Mouse (Mus musculus) macrophage (primary cell): ENCODE measurements around the gene Fuk. TPM values are rescaled to one million over a fixed set of nuclear protein-coding genes. Genes with fewer than 3 reads are reported as not detected.

Experiments used
- H3K27ac ChIP-seq: fragments of 350-480 bp; formaldehyde crosslinking; 2 replicates; pipeline ENCODE4 v1.9.0; 2021
- H3K36me3 ChIP-seq: fragments of 350-480 bp; formaldehyde crosslinking; 2 replicates; pipeline ENCODE4 v1.9.0; 2021; ENCODE audit errors: inconsistent target
- H3K4me3 ChIP-seq: fragments of 350-480 bp; formaldehyde crosslinking; 2 replicates; pipeline ENCODE4 v1.9.0; 2021; ENCODE audit errors: inconsistent target
- H3K79me2 ChIP-seq: fragments of 350-480 bp; formaldehyde crosslinking; 2 replicates; pipeline ENCODE4 v1.9.0; 2021; ENCODE audit errors: inconsistent target
- WGBS: methylation state at CpG from one replicate; pipeline ENCODE4 v1.1.7; 2026; ENCODE audit warnings: inconsistent platforms; ENCODE audit not compliant: missing documents; 5-methylcytosine and 5-hydroxymethylcytosine counted together
- polyA plus RNA-seq: library from polyadenylated mRNA; stranded (reverse); fragments of 250-400 nt; gene quantifications from 3 replicates; pipeline ENCODE4 v1.2.4, GENCODE M21; 2018; ENCODE audit warnings: inconsistent platforms

The Fuk gene
- polyA plus RNA-seq, 1 experiment from 2014 or later = 1.5 TPM

- Histone ChIP-seq H3K79me2 (no peaks in the 10 kb centered on the region), H3K27ac (no peak overlapping the region), H3K4me3 (peak overlapping the region; percentile 76), H3K36me3 (peaks cover 6% of the 10 kb centered on the region; the same call in 1 of the 2 replicates)
- WGBS = 70% methylated on average over 2 of the region's 2 CpGs
These were observed 284 bp upstream of the Fuk start for GRCm38 (mm10) chr8:110902579-110902965.

- Histone ChIP-seq H3K79me2 (no peaks in the 10 kb centered on the region), H3K4me3 (no peak overlapping the region), H3K36me3 (peaks cover 6% of the 10 kb centered on the region; the same call in 1 of the 2 replicates), H3K27ac (no peak overlapping the region)
- 89% methylated on average over 3 of the region's 3 CpGs for WGBS
These were observed 1.2 kb downstream of the Fuk start for GRCm38 (mm10) chr8:110901056-110901455.

GRCm38 (mm10) chr8:110897495-110897894 is 4.8 kb downstream of the Fuk start:
- Histone ChIP-seq H3K27ac (no peak overlapping the region), H3K4me3 (no peak overlapping the region), H3K79me2 (no peaks in the 10 kb centered on the region), H3K36me3 (peaks cover 6% of the 10 kb centered on the region; the same call in 1 of the 2 replicates)
- 84% methylated on average over 6 of the region's 6 CpGs for WGBS

- Histone ChIP-seq H3K27ac (no peak overlapping the region), H3K79me2 (no peaks in the 10 kb centered on the region), H3K36me3 (peaks cover 6% of the 10 kb centered on the region; the same call in 1 of the 2 replicates), H3K4me3 (no peak overlapping the region)
- WGBS = 96% methylated on average over 12 of the region's 13 CpGs
These were observed 6.5 kb downstream of the Fuk start for GRCm38 (mm10) chr8:110895812-110896211.

- no peak overlapping the region for H3K4me3 ChIP-seq
- H3K27ac ChIP-seq = no peak overlapping the region
- H3K79me2 ChIP-seq = no peaks in the 10 kb centered on the region
- H3K36me3 ChIP-seq = peaks cover 6% of the 10 kb centered on the region; the same call in 1 of the 2 replicates
- 90% methylated on average over 4 of the region's 9 CpGs for WGBS
These were observed 7.0 kb downstream of the Fuk start for GRCm38 (mm10) chr8:110895254-110895653.

- WGBS = 91% methylated on average over 10 of the region's 10 CpGs
- Histone ChIP-seq H3K79me2 (no peaks in the 10 kb centered on the region), H3K4me3 (no peak overlapping the region), H3K27ac (no peak overlapping the region), H3K36me3 (peaks cover 7% of the 10 kb centered on the region; the same call in 1 of the 2 replicates)
These were observed 7.4 kb downstream of the Fuk start for GRCm38 (mm10) chr8:110894851-110895250.

- H3K27ac ChIP-seq = no peak overlapping the region
- H3K36me3 ChIP-seq = 0 out of 2 replicates have a peak, but pooled peaks cover 8% of the 10 kb centered on the region
- H3K4me3 ChIP-seq = no peak overlapping the region
- no peaks in the 10 kb centered on the region for H3K79me2 ChIP-seq
- 94% methylated on average over 2 of the region's 2 CpGs for WGBS
These were observed 9.4 kb downstream of the Fuk start for GRCm38 (mm10) chr8:110892913-110893312.

GRCm38 (mm10) chr8:110892040-110892439 is 10.2 kb downstream of the Fuk start:
- H3K36me3 ChIP-seq = 0 out of 2 replicates have a peak, but pooled peaks cover 8% of the 10 kb centered on the region
- WGBS = 92% methylated on average over 6 of the region's 7 CpGs
- H3K4me3 ChIP-seq = no peak overlapping the region
- no peak overlapping the region for H3K27ac ChIP-seq
- H3K79me2 ChIP-seq = no peaks in the 10 kb centered on the region

- 0 out of 2 replicates have a peak, but pooled peaks cover 8% of the 10 kb centered on the region for H3K36me3 ChIP-seq
These were observed 12.3 kb downstream of the Fuk start for GRCm38 (mm10) chr8:110889904-110890470.

GRCm38 (mm10) chr8:110888860-110889259 is 13.4 kb downstream of the Fuk start:
- no peak overlapping the region for H3K27ac ChIP-seq
- H3K36me3 ChIP-seq = peaks cover 10% of the 10 kb centered on the region; the same call in 1 of the 2 replicates
- no peaks in the 10 kb centered on the region for H3K79me2 ChIP-seq
- WGBS = 93% methylated on average over 12 of the region's 16 CpGs
- H3K4me3 ChIP-seq = no peak overlapping the region

More at GRCm38 (mm10) chr8:110889904-110890470, 12.3 kb downstream of the Fuk start:
- 92% methylated on average over 12 of the region's 12 CpGs for WGBS
- Histone ChIP-seq H3K79me2 (no peaks in the 10 kb centered on the region), H3K27ac (no peak overlapping the region), H3K4me3 (no peak overlapping the region)

- H3K36me3 ChIP-seq = peaks cover 14% of the 10 kb centered on the region; the same call in 1 of the 2 replicates
- 97% methylated on average over 8 of the region's 8 CpGs for WGBS
These were observed 13.8 kb downstream of the Fuk start for GRCm38 (mm10) chr8:110888441-110888840.

GRCm38 (mm10) chr8:110887551-110887950 is 14.7 kb downstream of the Fuk start:
- WGBS = 97% methylated on average over 10 of the region's 10 CpGs
- no peak overlapping the region for H3K4me3 ChIP-seq
- no peaks in the 10 kb centered on the region for H3K79me2 ChIP-seq
- H3K36me3 ChIP-seq = peaks cover 23% of the 10 kb centered on the region; the same call in 1 of the 2 replicates
- no peak overlapping the region for H3K27ac ChIP-seq

More at GRCm38 (mm10) chr8:110888441-110888840, 13.8 kb downstream of the Fuk start:
- Histone ChIP-seq H3K79me2 (no peaks in the 10 kb centered on the region), H3K27ac (no peak overlapping the region), H3K4me3 (no peak overlapping the region)

GRCm38 (mm10) chr8:110886634-110887033 is 15.7 kb downstream of the Fuk start:
- no peak overlapping the region for H3K4me3 ChIP-seq
- no peak overlapping the region for H3K27ac ChIP-seq
- WGBS = 91% methylated on average over 3 of the region's 3 CpGs
- no peaks in the 10 kb centered on the region for H3K79me2 ChIP-seq
- peaks cover 32% of the 10 kb centered on the region for H3K36me3 ChIP-seq

GRCm38 (mm10) chr8:110883824-110884223 is 18.5 kb downstream of the Fuk start:
- Histone ChIP-seq H3K4me3 (no peak overlapping the region), H3K27ac (no peak overlapping the region), H3K79me2 (no peaks in the 10 kb centered on the region), H3K36me3 (peaks cover 51% of the 10 kb centered on the region)
- 93% methylated on average over 13 of the region's 18 CpGs for WGBS

GRCm38 (mm10) chr8:110881741-110882310 is 20.5 kb downstream of the Fuk start:
- WGBS = 96% methylated on average over 10 of the region's 10 CpGs
- H3K4me3 ChIP-seq = no peak overlapping the region
- H3K27ac ChIP-seq = no peak overlapping the region
- peaks cover 70% of the 10 kb centered on the region for H3K36me3 ChIP-seq
- no peaks in the 10 kb centered on the region for H3K79me2 ChIP-seq
